Mouse (Mus musculus): ENCODE measurements around the gene Olfr186. TPM values are rescaled to one million over a fixed set of nuclear protein-coding genes. Genes with fewer than 3 reads are reported as not detected.
"Not testable (repeated sequence)": the region's sequence is repeated elsewhere in the genome, so short reads cannot be mapped to it uniquely, and the experiment has no call there.

The Olfr186 gene
- not detected for total RNA-seq (2021)
- long read RNA-seq, experiment 1: 0 reads
- long read RNA-seq, experiment 2: 0 reads

DNA sequence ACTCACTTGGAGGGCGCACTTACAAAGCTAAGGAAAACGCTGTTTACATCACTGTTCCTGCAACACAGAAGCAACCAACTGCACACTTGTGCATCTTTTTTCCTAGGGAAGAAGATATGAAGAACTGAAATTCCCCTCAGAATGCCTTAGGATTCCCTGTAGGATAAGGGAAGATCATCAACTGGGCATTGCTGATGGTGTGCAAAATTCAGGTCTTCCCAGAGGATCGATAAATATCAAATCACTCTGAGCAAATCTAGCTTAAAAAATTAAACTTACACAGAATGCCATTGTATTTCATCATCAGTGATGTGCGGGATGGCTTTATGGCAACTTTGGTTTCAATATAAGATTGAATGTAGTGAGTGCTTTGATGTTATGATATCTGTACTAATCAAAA lies at the start of gene Olfr186:
Gene Olfr186, minus strand, starts transcription at position 101 of the 400 bp plus-strand sequence.
- no peak for DNase-seq

DNA sequence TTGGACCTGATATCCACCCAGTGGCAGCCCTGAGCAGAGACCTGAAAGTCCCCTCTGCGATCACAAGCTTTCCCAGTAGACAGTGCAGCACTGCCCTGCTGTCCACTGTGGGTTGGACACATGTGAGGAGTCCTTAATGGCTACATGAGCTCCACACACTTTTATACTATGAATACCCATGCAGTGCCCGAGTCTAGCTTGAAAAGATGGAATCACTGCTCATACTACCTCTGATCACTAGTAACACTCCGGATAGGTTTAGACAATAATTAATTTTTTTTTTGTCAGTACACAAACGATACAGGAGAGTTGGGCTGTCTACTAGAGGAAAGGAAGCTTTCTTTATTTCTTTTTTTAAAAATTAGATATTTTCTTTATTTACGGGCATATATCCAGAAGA lies 47.8 kb upstream of the Olfr186 start, which contains the start of gene Olfr190:
Gene Olfr190, minus strand, starts transcription at position 101 of the 400 bp plus-strand sequence.
- DNase-seq: no peak

DNA sequence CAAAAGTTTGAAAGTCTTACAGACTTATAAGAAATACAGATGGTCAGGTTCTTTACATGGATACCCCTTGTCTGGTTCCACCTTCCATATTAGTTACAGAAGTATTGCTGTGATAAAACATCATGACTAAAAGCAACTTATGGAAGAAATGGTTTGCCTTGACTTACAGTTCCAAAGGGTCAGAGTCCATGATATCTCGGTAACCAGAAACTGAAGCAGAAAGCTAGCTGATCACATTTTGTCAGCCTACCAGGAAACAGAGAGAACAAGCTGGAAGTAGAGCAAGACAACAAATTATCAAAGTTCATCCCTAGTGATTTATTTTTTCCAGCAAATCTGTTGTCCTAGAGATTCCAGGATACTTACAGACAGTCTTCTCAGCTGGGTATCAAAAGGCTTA lies 43.4 kb upstream of the Olfr186 start:
- no peak for DNase-seq

DNA sequence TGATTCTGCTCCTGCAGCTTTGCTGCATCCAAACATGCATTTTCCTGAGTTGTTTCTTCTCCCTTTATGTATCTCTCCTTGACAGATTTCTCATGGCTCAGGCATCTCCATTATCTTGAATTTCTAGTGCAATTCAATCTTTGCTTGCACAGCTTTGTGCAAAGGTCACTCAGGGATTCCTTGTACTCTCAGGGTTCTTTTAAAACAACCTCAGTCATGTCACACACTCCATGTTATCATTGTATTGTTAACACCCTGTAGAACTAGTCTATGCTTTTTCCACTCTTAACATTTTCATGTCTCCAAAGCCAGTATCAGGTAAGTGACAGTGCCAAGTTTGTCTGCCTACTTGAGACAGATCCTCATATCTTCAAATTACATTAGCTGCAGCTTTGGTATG lies 41.7 kb upstream of the Olfr186 start:
- DNase-seq: no peak

DNA sequence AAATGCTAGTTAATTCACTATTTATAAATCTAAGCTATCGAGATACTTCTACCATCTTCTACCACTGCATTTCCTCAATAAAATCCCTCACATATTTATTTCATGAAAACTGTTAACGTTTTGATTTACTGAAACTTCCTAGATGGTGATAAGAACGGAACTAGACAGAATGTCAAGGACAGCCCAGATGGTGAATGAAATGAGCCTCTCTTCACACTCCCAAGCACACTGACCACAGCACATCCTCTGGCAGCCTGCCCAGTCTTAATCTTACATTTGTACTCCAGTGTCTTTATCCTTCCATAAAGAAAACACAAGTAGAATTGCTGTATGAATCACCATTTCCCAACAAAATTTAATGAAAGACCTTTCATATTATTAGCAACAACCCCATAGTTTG lies 32.3 kb upstream of the Olfr186 start:
- not testable (repeated sequence) for DNase-seq

DNA sequence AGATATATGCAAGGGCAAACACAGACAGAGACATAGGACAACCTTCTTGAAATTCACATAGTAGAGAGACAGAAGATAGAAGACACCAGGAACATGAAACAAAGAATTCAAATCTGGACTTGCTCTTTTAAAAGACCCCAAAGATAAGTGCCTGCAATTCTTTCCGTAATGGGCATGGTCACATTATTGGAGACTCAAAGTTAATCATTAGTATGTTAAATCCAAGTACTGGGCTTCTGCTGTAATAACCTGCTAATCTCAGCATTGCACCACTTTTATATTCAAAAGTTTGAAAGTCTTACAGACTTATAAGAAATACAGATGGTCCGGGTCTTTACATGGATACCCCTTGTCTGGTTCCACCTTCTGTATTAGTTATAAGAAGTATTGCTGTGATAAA lies 19.2 kb upstream of the Olfr186 start:
- not testable (repeated sequence) for DNase-seq

DNA sequence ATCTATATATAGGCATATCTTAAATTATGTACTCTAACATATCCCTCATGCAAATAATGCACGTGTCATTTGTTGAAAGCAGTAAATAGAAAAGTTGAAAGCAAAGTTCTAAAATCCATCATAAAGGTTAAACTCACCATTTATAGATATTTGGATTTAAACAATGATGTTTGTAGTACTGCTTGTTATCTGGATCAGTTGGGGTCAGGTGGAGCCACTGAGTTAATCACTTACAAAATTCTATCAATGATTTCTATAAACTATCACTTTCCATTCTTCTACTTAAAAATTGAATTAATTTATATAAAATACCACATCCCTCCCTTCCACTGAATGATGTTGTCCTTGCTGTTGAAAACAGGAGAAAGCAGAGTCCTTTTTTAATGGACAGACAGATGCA lies 18.8 kb upstream of the Olfr186 start:
- DNase-seq: no peak

DNA sequence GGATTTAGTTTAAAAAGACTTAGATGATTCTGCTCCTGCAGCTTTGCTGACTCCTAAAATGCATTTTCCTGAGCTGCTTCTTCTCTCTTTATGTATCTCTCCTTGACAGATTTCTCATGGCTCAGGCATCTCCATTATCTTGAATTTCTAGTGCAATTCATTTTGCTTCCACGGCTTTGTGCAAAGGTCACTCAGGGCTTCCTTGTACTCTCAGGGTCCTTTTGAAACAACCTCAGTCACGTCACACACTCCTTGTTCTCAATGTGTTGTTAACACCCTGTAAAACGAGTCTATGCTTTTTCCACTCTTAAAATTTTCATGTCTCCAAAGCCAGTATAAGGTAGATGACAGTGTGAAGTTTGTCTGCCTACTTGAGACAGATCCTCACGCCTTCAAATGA lies 17.5 kb upstream of the Olfr186 start:
- no peak for DNase-seq

DNA sequence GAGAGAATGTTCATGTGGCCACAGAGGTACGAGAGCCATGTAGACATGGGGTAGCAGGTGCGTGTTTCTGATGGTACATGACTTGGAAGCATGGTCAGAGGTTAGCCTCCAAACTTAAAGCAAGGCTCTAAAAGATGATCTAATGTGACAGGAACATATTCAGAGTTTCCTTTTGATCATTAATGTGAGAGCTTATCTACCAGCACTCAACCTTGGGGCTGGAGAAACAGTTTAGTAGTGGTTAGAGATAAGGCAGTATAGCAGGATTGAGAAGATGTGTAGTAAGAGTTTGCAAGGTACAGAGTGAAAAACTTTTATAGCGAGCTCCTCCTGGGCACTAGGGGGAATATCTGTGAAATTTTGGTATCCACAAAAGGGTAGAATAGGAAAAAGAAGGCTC lies 15.7 kb upstream of the Olfr186 start:
- no peak for DNase-seq

DNA sequence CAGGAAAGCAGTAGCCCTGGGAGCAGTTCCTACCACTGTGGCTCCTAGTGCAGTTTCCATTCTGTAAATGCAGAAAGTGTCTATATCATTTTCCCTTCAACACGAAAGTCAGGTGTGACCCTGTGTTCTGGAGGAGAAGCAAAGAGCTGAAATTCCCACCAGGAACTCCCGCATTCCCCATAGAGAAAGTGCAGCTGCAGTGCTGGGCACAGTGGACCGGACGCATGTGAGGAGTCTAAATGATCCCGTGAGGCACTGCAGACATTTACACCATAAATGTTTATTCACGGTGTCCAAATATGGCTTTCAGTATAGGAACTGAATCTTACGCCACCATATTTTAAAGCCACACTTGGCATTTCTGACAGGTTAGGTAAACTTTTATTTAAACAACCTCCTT lies 9.6 kb upstream of the Olfr186 start, which contains the start of gene Olfr187:
Gene Olfr187, minus strand, starts transcription at position 58 of the 400 bp plus-strand sequence.
- DNase-seq: no peak

DNA sequence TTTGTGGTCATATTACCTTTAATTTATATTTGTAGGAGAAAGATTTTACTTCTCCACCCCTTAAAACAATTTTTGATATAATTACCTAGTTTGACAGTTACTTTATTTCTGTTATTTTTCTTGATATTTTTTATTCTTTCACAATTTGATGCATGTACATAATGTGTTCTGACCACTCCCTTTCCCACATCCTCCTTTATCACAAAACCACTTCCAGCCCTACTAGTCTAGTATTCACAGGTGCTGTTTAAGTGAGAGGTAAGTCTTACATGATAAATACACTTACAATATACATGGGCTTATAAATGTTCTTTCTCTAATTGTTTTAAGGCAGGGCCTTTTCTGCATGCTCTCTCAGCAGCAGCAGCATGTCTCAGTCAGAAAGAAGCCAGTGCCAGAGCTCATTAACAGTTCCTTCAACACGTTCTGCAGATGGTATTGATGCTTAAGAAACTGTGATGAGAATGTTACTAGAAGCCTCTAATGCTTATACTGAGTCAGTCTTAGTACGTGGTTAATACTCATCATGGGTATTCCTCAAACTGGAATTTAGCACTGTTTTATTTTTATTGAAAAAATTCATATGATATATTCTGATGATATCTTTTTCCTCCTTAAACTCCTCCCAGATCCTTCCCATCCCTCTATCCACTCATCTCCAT lies 16.6 kb downstream of the Olfr186 start:
- no peak for DNase-seq

DNA sequence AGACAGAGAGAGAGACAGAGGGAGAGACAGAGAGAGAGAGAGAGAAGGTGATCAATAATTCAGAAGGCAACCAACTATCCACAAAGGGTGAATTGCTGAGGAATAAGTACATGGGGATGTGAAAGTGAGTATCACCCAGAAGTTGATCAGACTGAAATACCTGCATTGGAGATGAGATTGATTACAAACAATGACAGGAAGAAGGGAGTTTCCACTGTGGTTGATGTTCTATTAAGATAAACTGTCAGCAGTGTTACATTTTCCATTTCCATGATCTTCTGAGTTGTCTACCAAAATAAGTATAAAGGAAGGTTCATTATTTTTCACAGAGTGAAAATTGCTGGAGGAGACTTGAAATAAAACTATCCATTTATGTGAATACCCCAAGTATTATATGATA lies 22.9 kb downstream of the Olfr186 start:
- DNase-seq: no peak

DNA sequence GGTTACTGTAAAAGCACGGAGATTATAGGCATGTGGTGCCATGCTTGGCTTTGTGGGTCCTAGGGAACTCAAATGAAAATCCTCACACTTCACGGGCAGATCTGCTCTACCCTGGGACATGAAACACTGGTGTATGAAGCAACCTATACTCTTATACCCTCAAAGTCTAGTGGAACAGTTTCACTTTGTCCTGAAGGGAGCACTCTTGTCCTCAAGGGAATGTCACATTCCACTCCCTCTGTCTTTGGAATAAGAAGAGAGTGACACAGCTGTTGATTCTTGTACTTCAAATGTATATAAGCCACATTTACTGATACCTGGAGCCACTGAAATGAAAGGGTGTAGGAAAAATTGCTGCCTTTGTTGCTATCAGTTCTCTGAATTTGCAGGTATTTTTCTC lies 35.0 kb downstream of the Olfr186 start, which contains the start of gene Olfr183:
Gene Olfr183, plus strand, starts transcription at position 301 of the 400 bp plus-strand sequence.
- DNase-seq: no peak

Other genes with a start within 250 kb of the Olfr186 start
- not detected for gene Olfr173, start 230.0 kb downstream of the Olfr186 start, total RNA-seq (2021)
- gene Olfr175-ps1, start 203.5 kb downstream of the Olfr186 start, total RNA-seq (2021): not detected
- not detected for gene Olfr177, start 155.5 kb downstream of the Olfr186 start, total RNA-seq (2021)
- not detected for gene Olfr178, start 138.2 kb downstream of the Olfr186 start, total RNA-seq (2021)
- gene Olfr181, start 101.5 kb downstream of the Olfr186 start, total RNA-seq (2021): not detected
- gene Olfr180, start 100.9 kb downstream of the Olfr186 start, total RNA-seq (2021): not detected
- gene Olfr183, start 34.9 kb downstream of the Olfr186 start, total RNA-seq (2021): not detected
- not detected for gene Olfr187, start 9.5 kb upstream of the Olfr186 start, total RNA-seq (2021)
- gene Olfr190, start 47.7 kb upstream of the Olfr186 start, total RNA-seq (2021): not detected
- not detected for gene Olfr191, start 59.5 kb upstream of the Olfr186 start, total RNA-seq (2021)
- not detected for gene Olfr193, start 81.6 kb upstream of the Olfr186 start, total RNA-seq (2021)
- gene Olfr194, start 90.8 kb upstream of the Olfr186 start, total RNA-seq (2021): not detected
- not detected for gene Olfr195, start 116.8 kb upstream of the Olfr186 start, total RNA-seq (2021)
- not detected for gene Olfr196, start 140.2 kb upstream of the Olfr186 start, total RNA-seq (2021)
- not detected for gene Olfr198, start 173.2 kb upstream of the Olfr186 start, total RNA-seq (2021)
- gene Olfr199, start 189.5 kb upstream of the Olfr186 start, total RNA-seq (2021): not detected
- not detected for gene Olfr201, start 242.3 kb upstream of the Olfr186 start, total RNA-seq (2021)